Mouse (Mus musculus) forebrain, embryonic 16.5 days (tissue): ENCODE measurements around the gene Olfr49. TPM values are rescaled to one million over a fixed set of nuclear protein-coding genes. Genes with fewer than 3 reads are reported as not detected.

Experiments
- ATAC-seq: fragments of 200-750 bp; cut with Nextera tagmentation; 2 replicates; pipeline ENCODE4 v1.8.0; 2017; ENCODE audit warnings: mild to moderate bottlenecking, moderate library complexity
- H3K27ac ChIP-seq: fragments of 300-500 bp; sonication (generic); 2 replicates; pipeline ENCODE4 v1.5.1; 2014; ENCODE audit warnings: low read length, control low read depth
- H3K27me3 ChIP-seq: fragments of 300-500 bp; sonication (generic); replicated peaks from 2 replicates; pipeline ENCODE4 v1.6.1; 2014; ENCODE audit warnings: low read length; ENCODE audit not compliant: control insufficient read depth, insufficient read depth
- H3K36me3 ChIP-seq: fragments of 300-500 bp; sonication (generic); 2 replicates; pipeline ENCODE4 v1.6.1; 2014; ENCODE audit not compliant: control insufficient read depth, insufficient read depth
- H3K4me1 ChIP-seq: fragments of 300-500 bp; sonication (generic); replicated peaks from 2 replicates; pipeline ENCODE4 v1.6.1; 2014; ENCODE audit warnings: low read length; ENCODE audit not compliant: control insufficient read depth, insufficient read depth
- H3K4me2 ChIP-seq: fragments of 300-500 bp; sonication (generic); 2 replicates; pipeline ENCODE4 v1.6.1; 2014; ENCODE audit warnings: mild to moderate bottlenecking, low read length, control low read depth
- H3K4me3 ChIP-seq: fragments of 300-500 bp; sonication (generic); replicated peaks from 2 replicates; pipeline ENCODE4 v1.5.1; 2014; ENCODE audit warnings: mild to moderate bottlenecking, low read length, control low read depth
- H3K9ac ChIP-seq: fragments of 300-500 bp; sonication (generic); replicated peaks from 2 replicates; pipeline ENCODE4 v1.6.1; 2014; ENCODE audit warnings: low read depth, low read length, control low read depth
- H3K9me3 ChIP-seq: fragments of 300-500 bp; sonication (generic); 2 replicates; pipeline ENCODE4 v1.6.1; 2016; ENCODE audit warnings: low read length; ENCODE audit not compliant: control insufficient read depth
- WGBS: fragments of 180-500 bp; shearing (Covaris S2); extraction: QIAGEN DNeasy Blood & Tissue Kit; methylation state at CpG from one replicate; pipeline ENCODE4 v1.1.7; 2014; 5-methylcytosine and 5-hydroxymethylcytosine counted together
- polyA plus RNA-seq: library from polyadenylated mRNA; unstranded; fragments of >200 nt; fragmentation: Nextera tagmentation; extraction: Ambion mirVana; gene quantifications from 2 replicates; pipeline ENCODE4 v1.2.1, GENCODE M21; 2015

Olfr49 gene
- polyA plus RNA-seq = not detected in 2 replicates

GRCm38 (mm10) chr14:54284839-54285238 lies at the start of gene Olfr49:
Olfr49 (minus strand) TSS chr14:54284939.
- no peak within 1 kb of the TSS for H3K9ac ChIP-seq
- H3K4me1 ChIP-seq = no peaks in the 10 kb centered on the region
- H3K27me3 ChIP-seq = no peaks in the 10 kb centered on the region
- 0 out of 2 replicates have a peak, but pooled peaks cover 2% of the 10 kb centered on the region for H3K9me3 ChIP-seq
- ATAC-seq = no peak
- H3K4me3 ChIP-seq = no peak within 1 kb of the TSS
- no peak within 1 kb of the TSS for H3K4me2 ChIP-seq
- no peaks in the 10 kb centered on the region for H3K36me3 ChIP-seq
- no peak within 1 kb of the TSS for H3K27ac ChIP-seq
- 78% methylated on average over 1 of the region's 1 CpGs for WGBS

- Histone ChIP-seq H3K4me3 (no peak overlapping the region), H3K27me3 (no peaks in the 10 kb centered on the region), H3K4me1 (peaks cover 6% of the 10 kb centered on the region), H3K36me3 (no peaks in the 10 kb centered on the region), H3K9me3 (no peaks in the 10 kb centered on the region), H3K9ac (no peak overlapping the region), H3K27ac (no peak overlapping the region), H3K4me2 (no peak overlapping the region)
- ATAC-seq = no peak
- WGBS = 56% methylated on average over 8 of the region's 8 CpGs
Measured at GRCm38 (mm10) chr14:54333452-54334189, 48.9 kb upstream of the Olfr49 start.

- H3K4me3 ChIP-seq = no peak overlapping the region
- H3K4me1 ChIP-seq = peaks cover 6% of the 10 kb centered on the region
- no peaks in the 10 kb centered on the region for H3K27me3 ChIP-seq
- H3K27ac ChIP-seq = peak overlapping the region; percentile 69
- H3K9me3 ChIP-seq = no peaks in the 10 kb centered on the region
- H3K36me3 ChIP-seq = no peaks in the 10 kb centered on the region
- H3K4me2 ChIP-seq = no peak overlapping the region
- H3K9ac ChIP-seq = no peak overlapping the region
- WGBS = 8% methylated on average over 5 of the region's 5 CpGs
- ATAC-seq = peak; percentile 92
Measured at GRCm38 (mm10) chr14:54332176-54333074, 47.7 kb upstream of the Olfr49 start.

GRCm38 (mm10) chr14:54331178-54331577 lies 46.4 kb upstream of the Olfr49 start:
- ATAC-seq = no peak

GRCm38 (mm10) chr14:54329201-54329600 lies 44.5 kb upstream of the Olfr49 start:
- no peaks in the 10 kb centered on the region for H3K36me3 ChIP-seq
- no peak overlapping the region for H3K9ac ChIP-seq
- no peaks in the 10 kb centered on the region for H3K27me3 ChIP-seq
- no peaks in the 10 kb centered on the region for H3K9me3 ChIP-seq
- H3K4me2 ChIP-seq = no peak overlapping the region
- H3K4me3 ChIP-seq = no peak overlapping the region
- 51% methylated on average over 9 of the region's 9 CpGs for WGBS
- no peak overlapping the region for H3K27ac ChIP-seq
- ATAC-seq = no peak
- H3K4me1 ChIP-seq = peaks cover 6% of the 10 kb centered on the region

More at GRCm38 (mm10) chr14:54331178-54331577, 46.4 kb upstream of the Olfr49 start:
- WGBS = 85% methylated on average over 1 of the region's 1 CpGs
- Histone ChIP-seq H3K4me2 (no peak overlapping the region), H3K4me1 (peaks cover 6% of the 10 kb centered on the region), H3K9me3 (no peaks in the 10 kb centered on the region), H3K27me3 (no peaks in the 10 kb centered on the region), H3K36me3 (no peaks in the 10 kb centered on the region), H3K9ac (no peak overlapping the region), H3K4me3 (no peak overlapping the region), H3K27ac (no peak overlapping the region)

- H3K36me3 ChIP-seq = no peaks in the 10 kb centered on the region
- 90% methylated on average over 2 of the region's 2 CpGs for WGBS
Measured at GRCm38 (mm10) chr14:54328548-54328947, 43.8 kb upstream of the Olfr49 start.

GRCm38 (mm10) chr14:54324486-54324885 lies 39.7 kb upstream of the Olfr49 start:
- Histone ChIP-seq H3K4me3 (no peak overlapping the region), H3K4me1 (no peaks in the 10 kb centered on the region), H3K9me3 (peaks cover 3% of the 10 kb centered on the region; the same call in 1 of the 2 replicates), H3K9ac (no peak overlapping the region), H3K4me2 (no peak overlapping the region), H3K27me3 (no peaks in the 10 kb centered on the region), H3K36me3 (no peaks in the 10 kb centered on the region), H3K27ac (no peak overlapping the region)
- no peak for ATAC-seq
- 81% methylated on average over 5 of the region's 5 CpGs for WGBS

More at GRCm38 (mm10) chr14:54328548-54328947, 43.8 kb upstream of the Olfr49 start:
- no peak for ATAC-seq
- Histone ChIP-seq H3K9ac (no peak overlapping the region), H3K27ac (no peak overlapping the region), H3K27me3 (no peaks in the 10 kb centered on the region), H3K4me3 (no peak overlapping the region), H3K9me3 (no peaks in the 10 kb centered on the region), H3K4me1 (peaks cover 6% of the 10 kb centered on the region), H3K4me2 (no peak overlapping the region)

GRCm38 (mm10) chr14:54321556-54322376 lies 37.0 kb upstream of the Olfr49 start:
- WGBS = 69% methylated on average over 18 of the region's 18 CpGs
- Histone ChIP-seq H3K27ac (no peak overlapping the region), H3K36me3 (no peaks in the 10 kb centered on the region), H3K4me1 (no peaks in the 10 kb centered on the region), H3K27me3 (no peaks in the 10 kb centered on the region), H3K9ac (no peak overlapping the region), H3K9me3 (peaks cover 3% of the 10 kb centered on the region; the same call in 1 of the 2 replicates), H3K4me2 (no peak overlapping the region), H3K4me3 (no peak overlapping the region)
- ATAC-seq = no peak
